Mouse (Mus musculus) erythroblast, embryonic 14.5 days (primary cell): Measurements from ENCODE around the gene Zswim3.

ENCODE experiments used
- GATA1 ChIP-seq: IDR thresholded peaks from 2 replicates; pipeline ENCODE4 v1.6.1; 2012; ENCODE audit warnings: low read length, inconsistent platforms, mixed read lengths
- TAL1 ChIP-seq: IDR thresholded peaks from 3 replicates; pipeline ENCODE4 v1.6.1; 2012; ENCODE audit warnings: low read length, inconsistent platforms, mixed read lengths

DNA sequence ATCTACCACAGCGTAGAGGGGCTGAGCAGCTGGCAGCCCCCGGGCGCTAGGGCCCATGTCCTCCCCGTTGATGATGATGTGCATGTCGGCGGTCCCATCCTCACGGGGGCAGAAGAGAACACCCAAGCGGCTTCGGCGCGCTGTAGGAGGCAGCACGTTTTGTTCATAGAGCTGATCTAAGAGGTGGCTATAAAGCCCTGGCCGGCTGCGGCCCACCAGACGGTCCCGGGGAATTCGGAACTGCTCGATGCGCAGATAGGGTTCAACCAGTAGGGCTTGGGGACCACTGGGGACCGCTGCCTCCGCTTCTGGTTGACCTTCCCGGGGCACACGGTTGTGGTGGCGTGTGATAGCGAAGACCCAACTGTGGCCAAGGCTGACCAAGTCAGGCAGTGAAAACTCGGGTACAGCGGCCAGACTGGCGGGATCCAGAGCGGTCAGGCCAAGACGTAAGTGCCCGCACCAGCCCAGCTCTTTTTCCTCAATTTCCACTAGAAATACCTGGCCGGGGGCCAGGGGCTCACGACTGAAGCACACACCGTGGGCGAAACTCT lies 27.9 kb downstream of the Zswim3 start, which contains the start of gene Ctsa:
- no peak for TF ChIP-seq TAL1
- no peak for TF ChIP-seq GATA1
